Mouse (Mus musculus) heart, embryonic 13.5 days (tissue): Measurements from ENCODE around the gene Rdh5. TPM values are rescaled to one million over a fixed set of nuclear protein-coding genes. Genes with fewer than 3 reads are reported as not detected.

Source experiments
- ATAC-seq: fragments of 200-750 bp; cut with Nextera tagmentation; 2 replicates; pipeline ENCODE4 v1.8.0; 2017; ENCODE audit warnings: moderate TSS enrichment; ENCODE audit not compliant: insufficient number of reproducible peaks, low FRiP score, low TSS enrichment; ENCODE audit errors: extremely low read depth
- H3K27ac ChIP-seq: fragments of 300-500 bp; sonication (generic); replicated peaks from 2 replicates; pipeline ENCODE4 v1.5.1; 2015; ENCODE audit warnings: moderate library complexity, mild to moderate bottlenecking, inconsistent platforms
- H3K27me3 ChIP-seq: fragments of 300-500 bp; sonication (generic); replicated peaks from 2 replicates; pipeline ENCODE4 v1.6.1; 2015; ENCODE audit warnings: mild to moderate bottlenecking, inconsistent platforms
- H3K36me3 ChIP-seq: fragments of 300-500 bp; sonication (generic); 2 replicates; pipeline ENCODE4 v1.6.1; 2015; ENCODE audit warnings: mild to moderate bottlenecking, inconsistent platforms
- H3K4me1 ChIP-seq: fragments of 300-500 bp; sonication (generic); 2 replicates; pipeline ENCODE4 v1.6.1; 2015; ENCODE audit warnings: inconsistent platforms
- H3K4me2 ChIP-seq: fragments of 300-500 bp; sonication (generic); 2 replicates; pipeline ENCODE4 v1.6.1; 2015; ENCODE audit warnings: inconsistent platforms, mild to moderate bottlenecking, moderate library complexity
- H3K4me3 ChIP-seq: fragments of 300-500 bp; sonication (generic); 2 replicates; pipeline ENCODE4 v1.5.1; 2015; ENCODE audit warnings: moderate library complexity, mild to moderate bottlenecking, inconsistent platforms
- H3K9ac ChIP-seq: fragments of 300-500 bp; sonication (generic); 2 replicates; pipeline ENCODE4 v1.6.1; 2015; ENCODE audit warnings: inconsistent platforms, mild to moderate bottlenecking, moderate library complexity
- H3K9me3 ChIP-seq: fragments of 300-500 bp; sonication (generic); 2 replicates; pipeline ENCODE4 v1.6.1; 2016; ENCODE audit warnings: inconsistent platforms
- WGBS: fragments of 180-500 bp; shearing (Covaris S2); methylation state at CpG from one replicate; pipeline ENCODE4 v1.1.7; 2015; ENCODE audit warnings: mixed read lengths; 5-methylcytosine and 5-hydroxymethylcytosine counted together
- polyA plus RNA-seq: library from polyadenylated mRNA; unstranded; fragments of >200 nt; fragmentation: Nextera tagmentation; extraction: Ambion mirVana; gene quantifications from 2 replicates; pipeline ENCODE4 v1.2.1, GENCODE M21; 2015

The Rdh5 gene
- polyA plus RNA-seq, 1 experiment from 2014 or later = 8.9 TPM

- Histone ChIP-seq H3K4me1 (peaks cover 54% of the 10 kb centered on the region), H3K9me3 (no peaks in the 10 kb centered on the region), H3K27ac (peak overlapping the region; percentile 53), H3K36me3 (peaks cover 19% of the 10 kb centered on the region), H3K4me3 (peak overlapping the region; percentile 75), H3K4me2 (peak overlapping the region; percentile 96), H3K27me3 (peaks cover 25% of the 10 kb centered on the region), H3K9ac (peak overlapping the region; percentile 85)
- 41% methylated on average over 1 of the region's 2 CpGs for WGBS
- no peak for ATAC-seq
Observed at GRCm38 (mm10) chr10:128889846-128890245, 32.8 kb downstream of the Rdh5 start.

GRCm38 (mm10) chr10:128888941-128889827, 33.5 kb downstream of the Rdh5 start:
- Histone ChIP-seq H3K4me3 (peak overlapping the region; percentile 75), H3K36me3 (peaks cover 23% of the 10 kb centered on the region), H3K4me1 (peaks cover 50% of the 10 kb centered on the region), H3K9ac (peak overlapping the region; percentile 85), H3K27ac (peak overlapping the region; percentile 53), H3K4me2 (peak overlapping the region; percentile 96), H3K9me3 (no peaks in the 10 kb centered on the region), H3K27me3 (peaks cover 20% of the 10 kb centered on the region)
- ATAC-seq = no peak
- 4% methylated on average over 7 of the region's 7 CpGs for WGBS

GRCm38 (mm10) chr10:128882067-128882466, 40.6 kb downstream of the Rdh5 start:
- 87% methylated on average over 5 of the region's 5 CpGs for WGBS
- Histone ChIP-seq H3K4me3 (no peak overlapping the region), H3K4me2 (no peak overlapping the region), H3K36me3 (peaks cover 56% of the 10 kb centered on the region), H3K9me3 (no peaks in the 10 kb centered on the region), H3K4me1 (peaks cover 10% of the 10 kb centered on the region), H3K9ac (no peak overlapping the region), H3K27me3 (no peaks in the 10 kb centered on the region), H3K27ac (no peak overlapping the region)
- ATAC-seq = no peak

GRCm38 (mm10) chr10:128878811-128879210, 43.9 kb downstream of the Rdh5 start:
- H3K36me3 ChIP-seq = peaks cover 68% of the 10 kb centered on the region
- H3K27me3 ChIP-seq = no peaks in the 10 kb centered on the region
- no peaks in the 10 kb centered on the region for H3K4me1 ChIP-seq
- no peak for ATAC-seq
- H3K27ac ChIP-seq = no peak overlapping the region
- no peak overlapping the region for H3K4me3 ChIP-seq
- no peak overlapping the region for H3K4me2 ChIP-seq
- WGBS = 84% methylated on average over 2 of the region's 2 CpGs
- H3K9ac ChIP-seq = no peak overlapping the region
- no peaks in the 10 kb centered on the region for H3K9me3 ChIP-seq

GRCm38 (mm10) chr10:128878291-128878690, 44.4 kb downstream of the Rdh5 start:
- Histone ChIP-seq H3K4me3 (no peak overlapping the region), H3K27ac (no peak overlapping the region), H3K36me3 (peaks cover 72% of the 10 kb centered on the region), H3K4me2 (no peak overlapping the region), H3K4me1 (no peaks in the 10 kb centered on the region), H3K9me3 (no peaks in the 10 kb centered on the region), H3K9ac (no peak overlapping the region), H3K27me3 (no peaks in the 10 kb centered on the region)
- ATAC-seq = no peak

- Histone ChIP-seq H3K36me3 (peaks cover 88% of the 10 kb centered on the region), H3K27ac (no peak overlapping the region), H3K4me1 (no peaks in the 10 kb centered on the region), H3K9ac (no peak overlapping the region), H3K9me3 (no peaks in the 10 kb centered on the region), H3K27me3 (no peaks in the 10 kb centered on the region), H3K4me2 (no peak overlapping the region), H3K4me3 (no peak overlapping the region)
- WGBS = 77% methylated on average over 3 of the region's 3 CpGs
- ATAC-seq = no peak
Observed at GRCm38 (mm10) chr10:128870341-128870740, 52.3 kb downstream of the Rdh5 start.

GRCm38 (mm10) chr10:128866518-128866917, 56.2 kb downstream of the Rdh5 start:
- Histone ChIP-seq H3K9ac (no peak overlapping the region), H3K4me1 (no peaks in the 10 kb centered on the region), H3K4me3 (no peak overlapping the region), H3K36me3 (peaks cover 76% of the 10 kb centered on the region), H3K4me2 (no peak overlapping the region), H3K27me3 (no peaks in the 10 kb centered on the region), H3K9me3 (no peaks in the 10 kb centered on the region), H3K27ac (no peak overlapping the region)
- no peak for ATAC-seq
- 95% methylated on average over 1 of the region's 1 CpGs for WGBS

- Histone ChIP-seq H3K4me3 (no peak overlapping the region), H3K27me3 (no peaks in the 10 kb centered on the region), H3K4me2 (no peak overlapping the region), H3K4me1 (no peaks in the 10 kb centered on the region), H3K36me3 (peaks cover 75% of the 10 kb centered on the region), H3K9me3 (no peaks in the 10 kb centered on the region), H3K27ac (no peak overlapping the region), H3K9ac (no peak overlapping the region)
- 84% methylated on average over 3 of the region's 3 CpGs for WGBS
- ATAC-seq = no peak
Observed at GRCm38 (mm10) chr10:128866042-128866441, 56.6 kb downstream of the Rdh5 start.

Other genes starting within 250 kb of the Rdh5 start
- 11.1 and 12.4 TPM in 2 replicates for gene Suox, start 248.8 kb downstream of the Rdh5 start, polyA plus RNA-seq
- 60.4 and 62.1 TPM in 2 replicates for gene Rab5b, start 226.6 kb downstream of the Rdh5 start, polyA plus RNA-seq
- 1.6 and 2.6 TPM in 2 replicates for gene Pmel, start 218.7 kb downstream of the Rdh5 start, polyA plus RNA-seq
- 86.6 and 92.0 TPM in 2 replicates for gene Cdk2, start 217.9 kb downstream of the Rdh5 start, polyA plus RNA-seq
- gene Dgka, start 178.0 kb downstream of the Rdh5 start, polyA plus RNA-seq = 4.8 and 5.0 TPM in 2 replicates
- 22.1 and 22.7 TPM in 2 replicates for gene Pym1, start 175.0 kb downstream of the Rdh5 start, polyA plus RNA-seq
- gene Mmp19, start 132.0 kb downstream of the Rdh5 start, polyA plus RNA-seq = 0.87 and 1.1 TPM in 2 replicates
- gene Dnajc14, start 118.8 kb downstream of the Rdh5 start, polyA plus RNA-seq = 35.3 and 38.8 TPM in 2 replicates
- 18.7 and 19.0 TPM in 2 replicates for gene Tmem198b, start 118.5 kb downstream of the Rdh5 start, polyA plus RNA-seq
- 164 and 175 TPM in 2 replicates for gene Sarnp, start 105.6 kb downstream of the Rdh5 start, polyA plus RNA-seq
- 47.2 and 50.0 TPM in 2 replicates for gene Ormdl2, start 101.2 kb downstream of the Rdh5 start, polyA plus RNA-seq
- gene Gdf11, start 31.2 kb downstream of the Rdh5 start, polyA plus RNA-seq = 2.8 and 3.6 TPM in 2 replicates
- 370 and 426 TPM in 2 replicates for gene Cd63, start 21.9 kb downstream of the Rdh5 start, polyA plus RNA-seq
- gene Bloc1s1, start 1.1 kb upstream of the Rdh5 start, polyA plus RNA-seq = 199 and 223 TPM in 2 replicates
- gene Itga7, start 10.9 kb upstream of the Rdh5 start, polyA plus RNA-seq = 2.4 and 2.9 TPM in 2 replicates
- gene Mettl7b, start 38.1 kb upstream of the Rdh5 start, polyA plus RNA-seq = 0.15 TPM in 1 of 2 replicates, not detected in the other
- gene Olfr9, start 66.5 kb upstream of the Rdh5 start, polyA plus RNA-seq = not detected in 2 replicates
- gene Olfr763, start 87.9 kb upstream of the Rdh5 start, polyA plus RNA-seq = not detected in 2 replicates
- gene Olfr764-ps1, start 117.0 kb upstream of the Rdh5 start, polyA plus RNA-seq = not detected in 2 replicates
- not detected in 2 replicates for gene Olfr765, start 127.1 kb upstream of the Rdh5 start, polyA plus RNA-seq
- gene Olfr766-ps1, start 146.1 kb upstream of the Rdh5 start, polyA plus RNA-seq = not detected in 2 replicates
- not detected in 2 replicates for gene Olfr767, start 160.0 kb upstream of the Rdh5 start, polyA plus RNA-seq
- not detected in 2 replicates for gene Olfr768, start 176.5 kb upstream of the Rdh5 start, polyA plus RNA-seq
- gene Olfr769, start 195.0 kb upstream of the Rdh5 start, polyA plus RNA-seq = 0.13 TPM in 1 of 2 replicates, not detected in the other
- gene Olfr770, start 216.1 kb upstream of the Rdh5 start, polyA plus RNA-seq = not detected in 2 replicates
- not detected in 2 replicates for gene Olfr771, start 241.9 kb upstream of the Rdh5 start, polyA plus RNA-seq